Mouse (Mus musculus): ENCODE measurements around the gene Olfr1418.

- no peak for TF ChIP-seq POLR2A (IDR thresholded peaks at IDR 0.05; ENCODE audit: control insufficient read depth in 1 of 2, insufficient read depth in 1 of 2, low read depth in 1 of 2, low read length in 2 of 2, poor library complexity in 1 of 2)
- no peak for TF ChIP-seq EP300 (IDR thresholded peaks at IDR 0.05; ENCODE audit: low read depth in 1 of 2, low read length in 2 of 2)
- no peak for TF ChIP-seq POLR2AphosphoS2 (IDR thresholded peaks at IDR 0.05; ENCODE audit: low read length)
- no peak for TF ChIP-seq MAZ (IDR thresholded peaks at IDR 0.05; ENCODE audit: low read depth, low read length)
- TF ChIP-seq GATA1 (IDR thresholded peaks at IDR 0.05; ENCODE audit: low read depth, low read length), result no peak
Measured at GRCm38 (mm10) chr19:11813649-11814048, 47.2 kb downstream of the Olfr1418 start.

Data from MEL (cell line).